Mouse (Mus musculus): Measurements from ENCODE around the gene Mterf1b.

Gene Mterf1b

DNA sequence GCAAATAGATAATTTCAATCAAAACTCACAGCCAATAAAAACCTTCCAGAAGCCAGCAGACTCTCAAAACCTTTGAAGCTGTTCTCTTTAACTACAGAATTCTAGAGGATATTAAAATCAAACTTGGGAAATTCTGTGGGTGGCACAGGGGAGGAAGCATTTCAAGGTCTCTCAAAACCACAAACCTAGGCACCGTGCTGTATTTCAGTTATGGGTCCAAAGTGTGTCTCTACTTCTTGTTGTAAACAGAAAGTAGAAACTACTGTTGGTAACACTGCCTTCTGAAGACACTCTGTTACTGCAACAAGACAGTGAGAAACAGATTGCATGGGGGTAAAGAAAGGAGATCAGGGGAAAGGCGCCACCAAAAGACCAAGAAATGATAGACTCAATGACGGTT, 52.8 kb downstream of the Mterf1b start:
- no peak for DNase-seq (ENCODE audit: low spot score in 2 of 2)

DNA sequence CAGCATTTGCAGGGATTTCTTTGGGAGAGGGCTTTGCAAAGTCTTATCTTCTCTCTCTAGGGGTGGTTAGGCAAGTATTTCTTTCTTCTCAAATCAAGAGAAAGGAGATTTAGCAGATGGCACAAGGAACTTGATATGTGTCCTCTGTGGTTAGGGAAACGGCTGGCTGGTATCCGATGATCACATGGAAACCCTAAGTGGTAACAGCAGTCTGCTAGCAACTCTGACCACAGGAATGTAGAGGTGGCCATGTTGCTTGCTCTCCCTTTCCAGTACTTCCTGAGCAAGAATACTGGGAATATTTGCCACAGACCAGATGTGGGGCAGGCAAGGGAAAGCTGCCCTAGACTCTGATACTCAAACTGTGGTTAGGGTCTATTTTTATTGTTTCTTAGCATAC, 53.9 kb downstream of the Mterf1b start:
- DNase-seq (ENCODE audit: low spot score in 2 of 2), result no peak

Measured in spleen, postnatal 14 days (tissue).